Mouse (Mus musculus): ENCODE results near the gene Plxnb1. TPM values are rescaled to one million over a fixed set of nuclear protein-coding genes. Genes with fewer than 3 reads are reported as not detected.
"Not testable (repeated sequence)": the region's sequence is repeated elsewhere in the genome, so short reads cannot be mapped to it uniquely, and the experiment has no call there.

Gene Plxnb1
- polyA plus RNA-seq, 1 experiment from 2014 or later, result 15.8 TPM

- Histone ChIP-seq H3K4me2 (replicated peaks; ENCODE audit: low read depth, low read length) (no peak overlapping the region), H3K9me3 (ENCODE audit: control insufficient read depth, low read depth, low read length) (no peaks in the 10 kb centered on the region), H3K27me3 (ENCODE audit: control insufficient read depth, insufficient read depth, low read length) (no peaks in the 10 kb centered on the region), H3K4me1 (ENCODE audit: control insufficient read depth, insufficient read depth, low read length) (no peaks in the 10 kb centered on the region), H3K27ac (ENCODE audit: low read length) (no peak overlapping the region), H3K4me3 (ENCODE audit: low read depth, low read length) (no peak overlapping the region), H3K36me3 (ENCODE audit: control insufficient read depth, insufficient read depth, low read length) (peaks cover 4% of the 10 kb centered on the region), H3K9ac (replicated peaks; ENCODE audit: low read depth, low read length) (no peak overlapping the region)
- no peak for ATAC-seq (ENCODE audit: insufficient number of reproducible peaks, insufficient read depth, low FRiP score, low read depth)
- 41% methylated on average over 6 of the region's 6 CpGs for WGBS
Observed at GRCm38 (mm10) chr9:109123266-109123665, 28.1 kb downstream of the Plxnb1 start.

GRCm38 (mm10) chr9:109124164-109124563 lies 29.0 kb downstream of the Plxnb1 start:
- 80% methylated on average over 3 of the region's 3 CpGs for WGBS
- Histone ChIP-seq H3K4me1 (ENCODE audit: control insufficient read depth, insufficient read depth, low read length) (no peaks in the 10 kb centered on the region), H3K4me3 (ENCODE audit: low read depth, low read length) (no peak overlapping the region), H3K27me3 (ENCODE audit: control insufficient read depth, insufficient read depth, low read length) (no peaks in the 10 kb centered on the region), H3K36me3 (ENCODE audit: control insufficient read depth, insufficient read depth, low read length) (no peaks in the 10 kb centered on the region), H3K27ac (ENCODE audit: low read length) (no peak overlapping the region), H3K4me2 (replicated peaks; ENCODE audit: low read depth, low read length) (no peak overlapping the region), H3K9ac (replicated peaks; ENCODE audit: low read depth, low read length) (no peak overlapping the region), H3K9me3 (ENCODE audit: control insufficient read depth, low read depth, low read length) (no peaks in the 10 kb centered on the region)
- ATAC-seq (ENCODE audit: insufficient number of reproducible peaks, insufficient read depth, low FRiP score, low read depth), result no peak

- Histone ChIP-seq H3K4me1 (ENCODE audit: control insufficient read depth, insufficient read depth, low read length) (no peaks in the 10 kb centered on the region), H3K27ac (ENCODE audit: low read length) (no peak overlapping the region), H3K9me3 (ENCODE audit: control insufficient read depth, low read depth, low read length) (no peaks in the 10 kb centered on the region), H3K4me3 (ENCODE audit: low read depth, low read length) (no peak overlapping the region), H3K27me3 (ENCODE audit: control insufficient read depth, insufficient read depth, low read length) (no peaks in the 10 kb centered on the region), H3K4me2 (replicated peaks; ENCODE audit: low read depth, low read length) (no peak overlapping the region), H3K36me3 (ENCODE audit: control insufficient read depth, insufficient read depth, low read length) (no peaks in the 10 kb centered on the region), H3K9ac (replicated peaks; ENCODE audit: low read depth, low read length) (no peak overlapping the region)
- ATAC-seq (ENCODE audit: insufficient number of reproducible peaks, insufficient read depth, low FRiP score, low read depth), result no peak
- 48% methylated on average over 2 of the region's 2 CpGs for WGBS
Observed at GRCm38 (mm10) chr9:109125043-109125442, 29.9 kb downstream of the Plxnb1 start.

- WGBS, result 57% methylated on average over 3 of the region's 3 CpGs
Observed at GRCm38 (mm10) chr9:109125481-109125880, 30.3 kb downstream of the Plxnb1 start.

GRCm38 (mm10) chr9:109127076-109127475 lies 31.9 kb downstream of the Plxnb1 start:
- H3K27ac ChIP-seq (ENCODE audit: low read length), result no peak overlapping the region
- no peaks in the 10 kb centered on the region for H3K36me3 ChIP-seq (ENCODE audit: control insufficient read depth, insufficient read depth, low read length)
- H3K9ac ChIP-seq (replicated peaks; ENCODE audit: low read depth, low read length), result no peak overlapping the region
- no peak overlapping the region for H3K4me3 ChIP-seq (ENCODE audit: low read depth, low read length)
- WGBS, result 73% methylated on average over 4 of the region's 4 CpGs
- H3K4me1 ChIP-seq (ENCODE audit: control insufficient read depth, insufficient read depth, low read length), result no peaks in the 10 kb centered on the region
- no peak overlapping the region for H3K4me2 ChIP-seq (replicated peaks; ENCODE audit: low read depth, low read length)
- no peaks in the 10 kb centered on the region for H3K9me3 ChIP-seq (ENCODE audit: control insufficient read depth, low read depth, low read length)
- no peaks in the 10 kb centered on the region for H3K27me3 ChIP-seq (ENCODE audit: control insufficient read depth, insufficient read depth, low read length)
- no peak for ATAC-seq (ENCODE audit: insufficient number of reproducible peaks, insufficient read depth, low FRiP score, low read depth)

More at GRCm38 (mm10) chr9:109125481-109125880, 30.3 kb downstream of the Plxnb1 start:
- no peak for ATAC-seq (ENCODE audit: insufficient number of reproducible peaks, insufficient read depth, low FRiP score, low read depth)
- H3K4me3 ChIP-seq (ENCODE audit: low read depth, low read length), result no peak overlapping the region
- no peaks in the 10 kb centered on the region for H3K9me3 ChIP-seq (ENCODE audit: control insufficient read depth, low read depth, low read length)
- H3K27ac ChIP-seq (ENCODE audit: low read length), result no peak overlapping the region
- no peaks in the 10 kb centered on the region for H3K36me3 ChIP-seq (ENCODE audit: control insufficient read depth, insufficient read depth, low read length)
- H3K9ac ChIP-seq (replicated peaks; ENCODE audit: low read depth, low read length), result no peak overlapping the region
- H3K4me2 ChIP-seq (replicated peaks; ENCODE audit: low read depth, low read length), result no peak overlapping the region
- no peaks in the 10 kb centered on the region for H3K4me1 ChIP-seq (ENCODE audit: control insufficient read depth, insufficient read depth, low read length)
- no peaks in the 10 kb centered on the region for H3K27me3 ChIP-seq (ENCODE audit: control insufficient read depth, insufficient read depth, low read length)

GRCm38 (mm10) chr9:109128211-109128610 lies 33.0 kb downstream of the Plxnb1 start:
- Histone ChIP-seq H3K4me2 (replicated peaks; ENCODE audit: low read depth, low read length) (no peak overlapping the region), H3K4me3 (ENCODE audit: low read depth, low read length) (no peak overlapping the region), H3K9me3 (ENCODE audit: control insufficient read depth, low read depth, low read length) (no peaks in the 10 kb centered on the region), H3K27me3 (ENCODE audit: control insufficient read depth, insufficient read depth, low read length) (no peaks in the 10 kb centered on the region), H3K4me1 (ENCODE audit: control insufficient read depth, insufficient read depth, low read length) (no peaks in the 10 kb centered on the region), H3K27ac (ENCODE audit: low read length) (no peak overlapping the region), H3K36me3 (ENCODE audit: control insufficient read depth, insufficient read depth, low read length) (no peaks in the 10 kb centered on the region), H3K9ac (replicated peaks; ENCODE audit: low read depth, low read length) (no peak overlapping the region)
- no peak for ATAC-seq (ENCODE audit: insufficient number of reproducible peaks, insufficient read depth, low FRiP score, low read depth)
- 48% methylated on average over 3 of the region's 3 CpGs for WGBS

- Histone ChIP-seq H3K9me3 (ENCODE audit: control insufficient read depth, low read depth, low read length) (no peaks in the 10 kb centered on the region), H3K4me1 (ENCODE audit: control insufficient read depth, insufficient read depth, low read length) (no peaks in the 10 kb centered on the region), H3K27ac (ENCODE audit: low read length) (no peak overlapping the region), H3K4me3 (ENCODE audit: low read depth, low read length) (no peak overlapping the region), H3K36me3 (ENCODE audit: control insufficient read depth, insufficient read depth, low read length) (no peaks in the 10 kb centered on the region), H3K27me3 (ENCODE audit: control insufficient read depth, insufficient read depth, low read length) (no peaks in the 10 kb centered on the region), H3K4me2 (replicated peaks; ENCODE audit: low read depth, low read length) (no peak overlapping the region), H3K9ac (replicated peaks; ENCODE audit: low read depth, low read length) (no peak overlapping the region)
- WGBS, result 81% methylated on average over 5 of the region's 5 CpGs
- no peak for ATAC-seq (ENCODE audit: insufficient number of reproducible peaks, insufficient read depth, low FRiP score, low read depth)
Observed at GRCm38 (mm10) chr9:109130076-109130475, 34.9 kb downstream of the Plxnb1 start.

- not testable (repeated sequence) for H3K36me3 ChIP-seq (ENCODE audit: control insufficient read depth, insufficient read depth, low read length); ATAC-seq (ENCODE audit: insufficient number of reproducible peaks, insufficient read depth, low FRiP score, low read depth); H3K27me3 ChIP-seq (ENCODE audit: control insufficient read depth, insufficient read depth, low read length); H3K9me3 ChIP-seq (ENCODE audit: control insufficient read depth, low read depth, low read length); H3K9ac ChIP-seq (replicated peaks; ENCODE audit: low read depth, low read length); H3K27ac ChIP-seq (ENCODE audit: low read length); H3K4me1 ChIP-seq (ENCODE audit: control insufficient read depth, insufficient read depth, low read length); H3K4me3 ChIP-seq (ENCODE audit: low read depth, low read length); H3K4me2 ChIP-seq (replicated peaks; ENCODE audit: low read depth, low read length)
- WGBS, result 64% methylated on average over 4 of the region's 4 CpGs
Observed at GRCm38 (mm10) chr9:109140414-109140813, 45.2 kb downstream of the Plxnb1 start.

- no peaks in the 10 kb centered on the region for H3K4me1 ChIP-seq (ENCODE audit: control insufficient read depth, insufficient read depth, low read length)
- H3K9me3 ChIP-seq (ENCODE audit: control insufficient read depth, low read depth, low read length), result no peaks in the 10 kb centered on the region
- no peaks in the 10 kb centered on the region for H3K36me3 ChIP-seq (ENCODE audit: control insufficient read depth, insufficient read depth, low read length)
- WGBS, result 77% methylated on average over 3 of the region's 3 CpGs
- H3K4me3 ChIP-seq (ENCODE audit: low read depth, low read length), result no peak within 1 kb of the TSS
- H3K9ac ChIP-seq (replicated peaks; ENCODE audit: low read depth, low read length), result no peak within 1 kb of the TSS
- H3K27ac ChIP-seq (ENCODE audit: low read length), result no peak within 1 kb of the TSS
- no peak within 1 kb of the TSS for H3K4me2 ChIP-seq (replicated peaks; ENCODE audit: low read depth, low read length)
- no peak for ATAC-seq (ENCODE audit: insufficient number of reproducible peaks, insufficient read depth, low FRiP score, low read depth)
- H3K27me3 ChIP-seq (ENCODE audit: control insufficient read depth, insufficient read depth, low read length), result no peaks in the 10 kb centered on the region
Observed at GRCm38 (mm10) chr9:109161941-109162340, 66.8 kb downstream of the Plxnb1 start, which contains the start of gene Fbxw21. Gene Fbxw21 (minus strand): TSS chr9:109162041.

All from stomach, embryonic 14.5 days (tissue).